Mouse (Mus musculus) lung, postnatal 36 days (tissue): ENCODE results near the gene Eif4g3.

Experiments
- DNase-seq: peaks from one replicate; pipeline ENCODE4 v3.0.0; 2022; ENCODE audit warnings: mixed read lengths

Gene Eif4g3

GRCm38 (mm10) chr4:138222396-138222795 lies 229.6 kb downstream of the Eif4g3 start:
- no peak for DNase-seq

GRCm38 (mm10) chr4:138223623-138224022 lies 230.8 kb downstream of the Eif4g3 start:
- DNase-seq: no peak

- DNase-seq: no peak
Measured at GRCm38 (mm10) chr4:138246756-138247665, 254.2 kb downstream of the Eif4g3 start.

GRCm38 (mm10) chr4:138250088-138250960 lies 257.5 kb downstream of the Eif4g3 start, which contains the start of the genes Sh2d5 and Kif17:
TSS of gene Sh2d5 (plus strand) at chr4:138250403.
TSS of gene Kif17 (plus strand) at chr4:138250435.
- DNase-seq: peak; percentile 75

- DNase-seq: no peak
Measured at GRCm38 (mm10) chr4:138251819-138252218, 259.0 kb downstream of the Eif4g3 start.

- DNase-seq: no peak
Measured at GRCm38 (mm10) chr4:138252231-138252630, 259.4 kb downstream of the Eif4g3 start.

GRCm38 (mm10) chr4:138257116-138257687 lies 264.4 kb downstream of the Eif4g3 start:
- DNase-seq: no peak
